Mouse (Mus musculus) limb, embryonic 13.5 days (tissue): Measurements from ENCODE around the gene Smarcd2. TPM values are rescaled to one million over a fixed set of nuclear protein-coding genes. Genes with fewer than 3 reads are reported as not detected.

ENCODE experiments used
- ATAC-seq: fragments of 200-750 bp; cut with Nextera tagmentation; 2 replicates; pipeline ENCODE4 v1.8.0; 2017; ENCODE audit warnings: low read depth, moderate number of reproducible peaks, moderate TSS enrichment; ENCODE audit not compliant: low FRiP score
- H3K27ac ChIP-seq: fragments of 300-500 bp; sonication (generic); 2 replicates; pipeline ENCODE4 v1.5.1; 2015; ENCODE audit warnings: inconsistent platforms, mild to moderate bottlenecking, moderate library complexity
- H3K27me3 ChIP-seq: fragments of 300-500 bp; sonication (generic); 2 replicates; pipeline ENCODE4 v1.6.1; 2015; ENCODE audit warnings: mild to moderate bottlenecking, inconsistent platforms
- H3K36me3 ChIP-seq: fragments of 300-500 bp; sonication (generic); 2 replicates; pipeline ENCODE4 v1.6.1; 2015; ENCODE audit warnings: inconsistent platforms, mild to moderate bottlenecking, moderate library complexity
- H3K4me1 ChIP-seq: fragments of 300-500 bp; sonication (generic); 2 replicates; pipeline ENCODE4 v1.6.1; 2015; ENCODE audit warnings: inconsistent platforms
- H3K4me2 ChIP-seq: fragments of 300-500 bp; sonication (generic); replicated peaks from 2 replicates; pipeline ENCODE4 v1.6.1; 2015; ENCODE audit warnings: inconsistent platforms, mild to moderate bottlenecking, moderate library complexity
- H3K4me3 ChIP-seq: fragments of 300-500 bp; sonication (generic); 2 replicates; pipeline ENCODE4 v1.5.1; 2015; ENCODE audit warnings: moderate library complexity, mild to moderate bottlenecking, inconsistent platforms
- H3K9ac ChIP-seq: fragments of 300-500 bp; sonication (generic); 2 replicates; pipeline ENCODE4 v1.6.1; 2015; ENCODE audit warnings: mild to moderate bottlenecking, inconsistent platforms
- H3K9me3 ChIP-seq: fragments of 300-500 bp; sonication (generic); 2 replicates; pipeline ENCODE4 v1.6.1; 2016; ENCODE audit warnings: inconsistent platforms
- WGBS: fragments of 180-500 bp; shearing (Covaris S2); methylation state at CpG from one replicate; pipeline ENCODE4 v1.1.7; 2015; 5-methylcytosine and 5-hydroxymethylcytosine counted together
- polyA plus RNA-seq: library from polyadenylated mRNA; unstranded; fragments of >200 nt; fragmentation: Nextera tagmentation; extraction: Ambion mirVana; gene quantifications from 2 replicates; pipeline ENCODE4 v1.2.1, GENCODE M21; 2015

Gene Smarcd2
- polyA plus RNA-seq, 1 experiment from 2014 or later: 82.7 TPM

DNA sequence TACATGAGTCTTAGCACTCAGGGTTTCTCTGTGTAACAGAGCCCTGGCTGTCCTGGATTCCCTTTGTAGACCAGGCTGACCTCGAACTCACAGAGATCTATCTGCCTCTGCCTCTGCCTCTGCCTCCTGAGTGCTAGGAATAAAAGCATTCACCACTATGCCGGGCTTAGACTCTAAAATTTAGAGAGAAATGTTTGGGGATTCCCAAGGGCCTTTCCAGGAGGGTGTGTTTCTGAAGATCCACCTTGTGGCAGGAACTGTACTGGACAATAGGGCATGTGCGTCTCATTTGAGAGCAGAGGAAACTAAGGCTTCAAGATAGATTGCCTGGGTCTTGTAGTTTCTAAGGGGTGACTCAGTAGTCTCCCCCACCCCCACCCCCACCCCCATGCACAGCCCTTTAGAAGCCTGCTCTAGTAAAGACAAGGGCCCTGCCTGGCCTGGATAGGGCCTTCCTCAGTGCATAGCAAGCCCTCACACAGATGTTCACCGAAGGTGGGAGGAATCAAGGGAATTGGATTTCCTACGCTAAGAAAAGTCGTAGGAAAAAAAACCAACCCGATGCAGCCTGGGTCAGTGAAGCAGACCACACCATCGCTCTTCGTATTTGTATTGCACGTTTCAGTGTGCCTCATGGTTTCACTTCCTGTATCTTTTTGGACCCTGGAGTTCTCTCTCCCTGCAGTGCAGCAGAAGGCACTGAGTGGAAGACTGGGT is 32.7 kb upstream of the Smarcd2 start:
- Histone ChIP-seq H3K9ac (no peak overlapping the region), H3K4me1 (no peaks in the 10 kb centered on the region), H3K27me3 (no peaks in the 10 kb centered on the region), H3K4me2 (no peak overlapping the region), H3K36me3 (no peaks in the 10 kb centered on the region), H3K27ac (no peak overlapping the region), H3K9me3 (no peaks in the 10 kb centered on the region), H3K4me3 (no peak overlapping the region)
- no peak for ATAC-seq
- 74% methylated on average over 10 of the region's 10 CpGs for WGBS

GRCm38 (mm10) chr11:106302634-106303033 is 29.9 kb upstream of the Smarcd2 start:
- no peak for ATAC-seq
- no peak overlapping the region for H3K27ac ChIP-seq
- WGBS: 15% methylated on average over 2 of the region's 2 CpGs
- no peaks in the 10 kb centered on the region for H3K36me3 ChIP-seq
- no peaks in the 10 kb centered on the region for H3K4me1 ChIP-seq
- no peak overlapping the region for H3K4me2 ChIP-seq
- no peak overlapping the region for H3K4me3 ChIP-seq
- H3K9me3 ChIP-seq: no peaks in the 10 kb centered on the region
- no peak overlapping the region for H3K9ac ChIP-seq
- H3K27me3 ChIP-seq: no peaks in the 10 kb centered on the region

GRCm38 (mm10) chr11:106301765-106302164 is 29.0 kb upstream of the Smarcd2 start, which contains the start of gene Gh:
Gene Gh, minus strand, starts transcription at chr11:106301865.
- H3K27ac ChIP-seq: no peak within 1 kb of the TSS
- H3K9ac ChIP-seq: no peak within 1 kb of the TSS; the same call in 1 of the 2 replicates
- H3K36me3 ChIP-seq: no peaks in the 10 kb centered on the region
- no peak for ATAC-seq
- H3K4me2 ChIP-seq: no peak within 1 kb of the TSS
- H3K4me3 ChIP-seq: no peak within 1 kb of the TSS
- H3K9me3 ChIP-seq: no peaks in the 10 kb centered on the region
- H3K4me1 ChIP-seq: no peaks in the 10 kb centered on the region
- 80% methylated on average over 9 of the region's 9 CpGs for WGBS
- no peaks in the 10 kb centered on the region for H3K27me3 ChIP-seq

GRCm38 (mm10) chr11:106291861-106292260 is 19.1 kb upstream of the Smarcd2 start:
- 91% methylated on average over 2 of the region's 2 CpGs for WGBS
- Histone ChIP-seq H3K9me3 (no peaks in the 10 kb centered on the region), H3K27ac (no peak overlapping the region), H3K4me3 (no peak overlapping the region), H3K4me2 (no peak overlapping the region), H3K27me3 (no peaks in the 10 kb centered on the region), H3K9ac (no peak overlapping the region), H3K4me1 (peaks cover 5% of the 10 kb centered on the region), H3K36me3 (no peaks in the 10 kb centered on the region)
- no peak for ATAC-seq

- Histone ChIP-seq H3K9ac (no peak overlapping the region), H3K4me3 (no peak overlapping the region), H3K4me2 (no peak overlapping the region), H3K4me1 (peaks cover 8% of the 10 kb centered on the region), H3K9me3 (no peaks in the 10 kb centered on the region), H3K27ac (no peak overlapping the region), H3K36me3 (no peaks in the 10 kb centered on the region), H3K27me3 (no peaks in the 10 kb centered on the region)
- WGBS: 86% methylated on average over 5 of the region's 5 CpGs
- ATAC-seq: no peak
These were observed 17.6 kb upstream of the Smarcd2 start for GRCm38 (mm10) chr11:106290376-106290775.

- WGBS: 60% methylated on average over 8 of the region's 8 CpGs
- no peak for ATAC-seq
These were observed 16.6 kb upstream of the Smarcd2 start for GRCm38 (mm10) chr11:106289369-106289768.

DNA sequence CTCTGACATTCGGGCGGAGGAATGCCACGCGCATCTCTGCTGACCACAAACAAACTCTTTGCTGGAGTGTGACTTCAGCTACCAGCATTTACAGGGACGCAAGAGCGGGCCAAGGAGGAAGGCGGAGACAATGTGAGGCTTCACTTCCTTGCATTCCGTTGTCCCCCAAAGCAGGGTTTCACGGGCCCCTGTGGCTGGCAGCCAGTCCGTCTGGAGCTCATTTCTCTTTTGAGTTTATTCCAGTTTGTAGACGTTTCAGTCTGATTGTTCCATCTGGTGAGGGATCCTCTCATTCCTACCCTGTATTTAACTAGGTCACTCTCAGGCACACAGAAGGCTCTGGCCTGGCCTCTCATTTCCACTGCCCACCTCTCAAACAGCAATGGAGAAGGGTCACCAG is 14.2 kb upstream of the Smarcd2 start:
- H3K4me2 ChIP-seq: no peak overlapping the region
- H3K4me1 ChIP-seq: peaks cover 8% of the 10 kb centered on the region
- peak overlapping the region; percentile 55; the same call in 1 of the 2 replicates for H3K27ac ChIP-seq
- no peak overlapping the region; the same call in 1 of the 2 replicates for H3K9ac ChIP-seq
- WGBS: 57% methylated on average over 11 of the region's 11 CpGs
- no peak for ATAC-seq
- no peak overlapping the region for H3K4me3 ChIP-seq
- H3K36me3 ChIP-seq: no peaks in the 10 kb centered on the region
- no peaks in the 10 kb centered on the region for H3K27me3 ChIP-seq
- H3K9me3 ChIP-seq: no peaks in the 10 kb centered on the region

More at GRCm38 (mm10) chr11:106289369-106289768, 16.6 kb upstream of the Smarcd2 start:
- Histone ChIP-seq H3K9ac (no peak overlapping the region), H3K27me3 (no peaks in the 10 kb centered on the region), H3K4me1 (peaks cover 8% of the 10 kb centered on the region), H3K4me2 (no peak overlapping the region), H3K9me3 (no peaks in the 10 kb centered on the region), H3K27ac (no peak overlapping the region), H3K36me3 (no peaks in the 10 kb centered on the region), H3K4me3 (no peak overlapping the region)

DNA sequence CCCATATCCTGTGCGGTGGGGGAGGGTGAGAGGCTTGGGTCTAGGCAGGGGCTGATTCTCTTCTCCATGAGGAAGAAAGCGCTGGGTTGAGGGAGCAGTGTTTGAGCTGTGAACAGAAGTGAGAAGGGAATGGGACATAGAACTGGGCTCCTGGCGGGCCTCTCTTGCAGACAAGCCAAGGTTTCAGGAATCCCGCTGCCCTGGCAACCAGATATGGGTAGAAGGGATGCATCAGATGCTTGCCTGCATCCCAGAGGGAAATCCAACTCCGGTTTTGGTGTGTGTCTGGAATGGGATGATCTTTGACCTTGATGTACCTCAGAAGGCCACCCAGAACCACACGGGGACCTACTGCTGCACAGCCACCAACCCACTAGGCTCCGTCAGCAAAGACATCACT is 13.4 kb upstream of the Smarcd2 start:
- no peak overlapping the region for H3K4me3 ChIP-seq
- H3K9ac ChIP-seq: no peak overlapping the region
- H3K27ac ChIP-seq: no peak overlapping the region
- ATAC-seq: no peak
- peaks cover 8% of the 10 kb centered on the region for H3K4me1 ChIP-seq
- H3K27me3 ChIP-seq: no peaks in the 10 kb centered on the region
- no peaks in the 10 kb centered on the region for H3K36me3 ChIP-seq
- 84% methylated on average over 7 of the region's 7 CpGs for WGBS
- H3K9me3 ChIP-seq: no peaks in the 10 kb centered on the region
- no peak overlapping the region for H3K4me2 ChIP-seq

DNA sequence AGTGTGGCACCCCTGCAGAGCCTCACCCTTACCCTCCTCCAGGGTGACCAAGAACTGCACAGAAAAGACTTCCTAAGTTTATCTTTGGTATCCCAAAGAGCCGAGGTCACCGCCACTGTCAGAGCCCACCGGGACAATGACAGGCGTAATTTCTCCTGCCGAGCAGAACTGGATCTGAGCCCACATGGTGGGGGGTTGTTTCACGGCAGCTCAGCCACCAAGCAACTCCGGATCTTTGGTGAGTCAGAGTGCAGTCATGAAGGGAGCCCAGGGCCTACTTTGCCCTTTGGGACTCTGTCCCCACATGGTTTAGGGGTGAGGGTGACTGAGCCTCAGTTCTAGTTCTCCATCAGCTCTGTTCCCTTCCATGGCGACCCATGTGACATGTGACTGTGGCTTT is 11.4 kb upstream of the Smarcd2 start:
- H3K4me1 ChIP-seq: peaks cover 8% of the 10 kb centered on the region
- no peak overlapping the region for H3K4me3 ChIP-seq
- no peak overlapping the region for H3K9ac ChIP-seq
- no peak overlapping the region for H3K27ac ChIP-seq
- WGBS: 73% methylated on average over 8 of the region's 8 CpGs
- H3K27me3 ChIP-seq: no peaks in the 10 kb centered on the region
- H3K36me3 ChIP-seq: no peaks in the 10 kb centered on the region
- no peak overlapping the region for H3K4me2 ChIP-seq
- ATAC-seq: no peak
- H3K9me3 ChIP-seq: no peaks in the 10 kb centered on the region

DNA sequence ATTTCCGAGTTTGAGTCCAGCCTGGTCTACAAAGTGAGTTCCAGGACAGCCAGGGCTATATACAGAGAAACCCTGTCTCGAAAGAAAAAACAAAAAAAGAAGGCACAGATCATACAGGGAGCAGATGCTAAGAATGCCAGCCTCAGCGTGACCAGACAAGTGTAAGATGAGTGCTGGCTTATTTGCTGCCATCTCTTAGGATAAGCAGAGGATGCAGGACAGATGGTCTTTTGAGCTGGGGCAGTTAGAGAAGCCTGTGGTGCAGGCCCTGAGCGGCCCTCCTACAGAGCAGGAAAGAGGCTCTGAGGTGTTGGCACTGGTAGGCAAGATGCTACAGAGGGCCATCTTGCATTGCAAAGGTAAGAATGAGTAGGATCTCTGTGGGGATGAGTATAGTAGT is 10.6 kb upstream of the Smarcd2 start:
- Histone ChIP-seq H3K9me3 (no peaks in the 10 kb centered on the region), H3K36me3 (no peaks in the 10 kb centered on the region), H3K4me1 (peaks cover 8% of the 10 kb centered on the region), H3K27ac (no peak overlapping the region), H3K4me2 (no peak overlapping the region), H3K4me3 (no peak overlapping the region), H3K27me3 (no peaks in the 10 kb centered on the region), H3K9ac (no peak overlapping the region)
- WGBS: 78% methylated on average over 4 of the region's 4 CpGs
- no peak for ATAC-seq

GRCm38 (mm10) chr11:106282452-106282851 is 9.7 kb upstream of the Smarcd2 start:
- Histone ChIP-seq H3K27ac (no peak overlapping the region), H3K4me2 (no peak overlapping the region), H3K27me3 (no peaks in the 10 kb centered on the region; the same call in 1 of the 2 replicates), H3K4me1 (peaks cover 8% of the 10 kb centered on the region), H3K4me3 (no peak overlapping the region), H3K36me3 (no peaks in the 10 kb centered on the region), H3K9ac (no peak overlapping the region), H3K9me3 (no peaks in the 10 kb centered on the region)
- 84% methylated on average over 6 of the region's 6 CpGs for WGBS
- ATAC-seq: no peak

DNA sequence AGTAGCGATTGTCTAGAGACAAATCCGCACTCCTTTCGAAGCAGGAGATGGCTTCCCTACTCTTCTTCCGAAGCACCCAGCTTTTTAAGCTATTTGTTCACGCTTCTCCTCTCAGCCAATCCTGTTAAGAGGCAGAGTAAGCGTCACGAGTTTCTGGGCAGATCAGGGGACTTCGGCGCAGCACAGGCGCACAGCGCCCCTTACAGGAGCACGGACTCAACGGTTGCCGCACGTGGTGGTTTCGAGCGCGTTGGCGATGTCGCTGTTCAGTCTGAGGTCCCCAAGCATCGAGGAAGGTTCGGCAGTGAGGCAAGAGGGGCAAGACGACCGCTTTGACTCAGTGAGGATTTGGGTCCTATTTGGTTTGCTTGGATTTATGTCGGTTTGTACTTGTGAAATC is 3.7 kb upstream of the Smarcd2 start, which contains the start of gene Tcam1:
Gene Tcam1, plus strand, starts transcription at position 219 of the 400 bp plus-strand sequence.
- peak; percentile 38; the same call in 1 of the 2 replicates for ATAC-seq
- H3K36me3 ChIP-seq: no peaks in the 10 kb centered on the region
- peak within 1 kb of the TSS; percentile 30 for H3K4me3 ChIP-seq
- H3K27ac ChIP-seq: no peak within 1 kb of the TSS
- H3K4me1 ChIP-seq: peaks cover 35% of the 10 kb centered on the region
- no peaks in the 10 kb centered on the region; the same call in 1 of the 2 replicates for H3K27me3 ChIP-seq
- 8% methylated on average over 25 of the region's 25 CpGs for WGBS
- H3K9ac ChIP-seq: no peak within 1 kb of the TSS
- peak within 1 kb of the TSS; percentile 60 for H3K4me2 ChIP-seq
- H3K9me3 ChIP-seq: no peaks in the 10 kb centered on the region
